Mouse (Mus musculus): Measurements from ENCODE around the gene Atxn2l.
A peak's percentile ranks its signal among the peaks of the same experiment; 100 is the strongest.

Gene Atxn2l

DNA sequence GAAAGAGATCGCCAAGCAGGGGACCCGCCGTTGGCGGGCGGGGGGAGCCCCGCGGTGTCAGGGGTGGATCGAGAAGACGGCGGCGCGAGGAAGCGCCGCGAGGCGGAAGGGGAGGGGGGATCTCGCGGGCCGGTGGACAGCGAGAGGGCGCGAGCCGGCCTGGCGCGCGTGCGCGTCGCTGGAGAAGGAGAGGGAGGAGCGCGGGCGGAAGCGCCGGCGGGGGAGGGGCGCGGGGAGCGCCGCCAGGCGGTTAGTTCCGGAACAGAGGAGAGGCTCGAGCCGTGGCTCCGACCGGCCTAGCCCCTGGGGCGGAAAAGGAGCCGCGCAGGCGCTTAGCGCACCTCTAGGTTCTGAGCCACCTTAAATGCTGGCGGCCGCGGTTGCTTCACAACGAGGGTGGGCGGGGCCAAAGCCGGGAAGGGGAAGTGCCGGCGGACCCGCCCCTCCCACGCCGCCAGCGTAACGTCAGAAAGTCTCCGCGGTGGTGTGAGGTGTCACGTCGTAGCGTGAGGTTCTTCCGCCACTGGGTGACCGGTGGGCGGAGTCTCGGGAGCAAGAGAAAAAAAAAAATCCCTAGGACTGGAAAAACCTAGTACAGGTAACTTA lies at the start of gene Atxn2l:
Gene Atxn2l, minus strand, starts transcription at position 165 of the 606 bp plus-strand sequence.
- DNase-seq: peak; percentile 99

DNA sequence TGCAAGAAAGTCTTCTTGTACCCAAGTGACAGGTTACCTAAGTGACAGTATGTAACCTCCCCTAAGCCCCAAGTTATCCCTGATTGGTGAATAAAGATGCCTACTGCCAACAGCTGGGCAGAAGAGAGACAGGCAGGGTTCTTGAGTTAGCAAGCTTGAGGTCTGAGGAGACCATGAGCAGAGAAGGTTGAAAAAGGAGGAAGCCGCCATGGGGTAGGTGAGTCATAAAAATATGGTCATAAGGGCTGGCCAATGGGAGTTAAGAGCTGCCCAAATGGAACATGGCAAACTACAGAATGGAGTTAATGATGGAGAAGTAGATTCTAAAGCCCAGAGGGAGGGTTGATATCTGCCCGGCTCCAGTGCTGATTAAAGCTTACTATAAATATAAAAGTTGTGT lies 42.4 kb upstream of the Atxn2l start:
- DNase-seq: no peak

DNA sequence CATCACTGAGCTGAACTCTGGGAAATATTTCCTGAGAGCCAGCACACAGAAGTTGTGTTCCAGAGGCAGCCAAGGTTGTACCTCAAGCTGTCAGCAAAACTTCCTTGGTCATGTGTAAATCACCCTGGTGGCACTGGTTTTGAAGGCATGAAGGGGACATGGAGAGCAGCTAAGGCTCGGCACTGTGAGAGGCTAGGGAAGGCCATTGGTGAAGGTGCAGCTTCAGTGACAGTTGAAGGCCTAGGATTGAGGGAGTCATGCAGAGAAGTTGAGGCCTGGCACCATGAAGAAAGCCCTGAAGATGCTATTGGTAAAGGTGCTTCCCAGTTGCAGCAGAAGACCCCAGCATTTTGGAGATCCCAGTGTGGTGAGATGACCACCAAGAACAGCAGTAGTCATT lies 38.4 kb upstream of the Atxn2l start:
- no peak for DNase-seq

DNA sequence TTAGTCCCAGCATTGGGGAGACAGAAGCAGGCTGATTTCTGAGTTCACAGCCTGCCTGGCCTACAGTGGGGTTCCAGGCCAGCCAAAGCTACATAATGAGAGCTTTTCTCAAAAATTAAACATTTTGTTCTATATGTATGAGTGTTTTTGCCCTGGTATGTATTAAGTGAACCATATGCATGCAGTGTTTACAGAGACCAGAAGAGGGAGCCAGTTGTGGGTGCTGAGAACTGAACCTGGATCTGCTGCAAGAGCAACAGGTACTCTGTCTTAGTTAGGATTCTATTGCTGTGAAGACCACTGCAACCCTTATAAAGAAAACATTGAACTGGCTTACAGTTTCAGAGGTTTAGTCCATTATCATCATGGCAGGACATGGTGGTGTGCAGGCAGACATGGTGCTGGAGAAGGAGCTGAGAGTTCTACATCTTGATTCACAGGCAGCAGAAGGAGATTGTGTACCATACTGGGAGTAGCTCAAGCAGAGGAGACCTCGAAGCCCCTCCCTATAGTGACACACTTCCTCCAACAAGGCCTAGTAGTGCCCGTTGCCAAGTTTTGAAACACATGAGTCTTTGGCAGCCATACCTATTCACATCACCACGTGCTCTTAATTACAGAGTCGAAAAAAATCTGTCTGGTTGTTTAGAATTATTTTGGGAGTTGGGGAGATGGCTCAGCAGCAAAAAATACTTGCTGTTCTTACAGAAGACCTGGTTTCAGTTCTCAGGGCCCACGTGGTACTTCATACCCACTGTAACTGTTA lies 34.8 kb upstream of the Atxn2l start:
- DNase-seq: no peak

DNA sequence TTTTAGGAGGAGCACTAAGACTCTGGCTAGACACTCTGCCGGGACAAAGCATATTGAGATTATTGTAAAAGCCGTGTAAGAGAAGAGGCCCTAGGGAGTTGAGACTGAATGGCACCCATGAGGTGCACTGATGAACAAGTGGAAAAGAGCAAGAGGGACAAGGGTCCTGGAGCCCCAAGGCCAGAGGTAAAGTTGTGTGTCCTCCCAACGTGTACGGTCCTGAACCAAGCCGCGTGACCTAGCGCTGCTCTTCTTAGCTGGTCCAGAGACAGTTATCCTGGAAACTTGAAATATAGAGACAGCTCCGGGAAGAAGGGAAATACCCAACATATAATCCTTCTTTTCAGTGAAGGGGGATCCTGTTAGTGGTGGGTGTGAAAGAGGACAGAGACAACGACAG lies 33.2 kb upstream of the Atxn2l start:
- no peak for DNase-seq

DNA sequence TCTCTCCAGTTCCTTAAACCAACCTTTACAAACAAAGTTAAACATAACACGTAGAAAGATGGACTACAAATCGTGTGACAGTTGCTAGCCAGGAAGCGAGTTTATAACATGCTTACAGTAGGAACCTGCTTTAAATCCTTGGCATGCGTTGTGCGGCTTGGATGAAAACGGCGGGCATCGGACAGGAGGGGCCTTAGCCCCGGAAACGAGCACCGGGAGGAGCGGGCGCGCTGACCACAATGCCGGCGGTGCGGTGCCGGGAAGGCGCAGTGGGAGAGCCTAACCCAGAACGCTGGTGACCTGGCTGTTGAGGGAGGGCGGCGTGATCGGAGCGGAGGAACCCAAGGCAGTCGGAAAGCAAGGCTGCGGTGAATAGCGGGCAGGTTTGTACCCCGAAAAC lies 32.5 kb upstream of the Atxn2l start:
- DNase-seq: no peak

DNA sequence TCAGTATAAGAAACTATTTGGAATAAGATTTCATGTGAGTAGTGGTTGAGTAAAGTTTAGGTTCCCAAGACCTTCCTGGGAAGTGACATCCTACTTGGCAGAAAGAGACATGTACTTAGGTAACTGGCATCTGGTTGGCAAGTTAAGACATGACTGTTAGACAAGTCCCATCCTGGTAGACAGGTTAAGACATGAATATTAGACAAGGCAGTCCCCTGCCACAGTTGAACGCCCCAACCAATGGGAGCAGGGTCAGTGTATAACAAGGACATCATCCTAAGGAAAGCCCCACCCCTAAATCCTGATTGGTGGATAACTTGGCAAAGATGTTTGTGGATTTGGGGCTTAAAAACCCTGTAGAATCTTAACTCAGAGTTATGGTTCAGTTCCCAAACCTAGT lies 30.2 kb upstream of the Atxn2l start:
- no peak for DNase-seq

DNA sequence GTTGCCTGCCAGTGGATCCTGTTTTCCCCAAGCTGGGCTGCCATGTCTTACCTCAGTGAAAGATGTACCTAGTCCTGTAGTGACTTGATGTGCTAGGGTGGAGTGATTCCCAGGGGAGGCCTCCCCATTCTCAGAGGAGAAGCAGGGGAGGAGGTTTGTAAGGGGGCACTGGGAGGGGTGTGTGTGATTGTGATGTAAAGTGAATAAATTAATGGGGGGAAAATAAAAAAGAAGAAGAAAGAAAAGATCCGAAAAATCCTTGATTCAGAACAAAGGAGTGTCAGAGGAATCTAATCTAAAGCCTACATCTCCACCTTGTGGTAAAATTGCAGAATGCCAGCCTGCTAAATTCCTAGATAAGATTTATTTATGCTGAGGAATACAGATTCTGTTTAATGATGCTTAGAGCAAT lies 24.9 kb upstream of the Atxn2l start:
- no peak for DNase-seq

DNA sequence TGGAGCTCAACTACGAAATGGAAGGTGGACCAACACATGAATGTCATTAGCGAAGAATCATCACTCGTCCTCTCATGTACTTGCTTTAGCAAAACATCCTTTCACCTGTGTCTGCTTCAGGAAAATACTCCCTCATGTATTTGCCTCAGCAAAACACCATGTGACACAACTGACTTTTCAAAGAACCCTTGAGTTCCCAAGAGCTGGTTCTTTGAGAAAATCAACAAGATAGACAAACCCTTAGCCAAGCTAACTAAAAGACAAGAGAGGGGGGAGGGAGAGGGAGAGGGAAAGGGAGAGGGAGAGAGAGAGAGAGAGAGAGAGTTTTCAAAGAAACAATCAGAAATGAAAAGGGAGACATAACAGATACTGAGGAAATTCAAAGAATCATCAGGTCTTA lies 20.1 kb upstream of the Atxn2l start:
- no peak for DNase-seq

DNA sequence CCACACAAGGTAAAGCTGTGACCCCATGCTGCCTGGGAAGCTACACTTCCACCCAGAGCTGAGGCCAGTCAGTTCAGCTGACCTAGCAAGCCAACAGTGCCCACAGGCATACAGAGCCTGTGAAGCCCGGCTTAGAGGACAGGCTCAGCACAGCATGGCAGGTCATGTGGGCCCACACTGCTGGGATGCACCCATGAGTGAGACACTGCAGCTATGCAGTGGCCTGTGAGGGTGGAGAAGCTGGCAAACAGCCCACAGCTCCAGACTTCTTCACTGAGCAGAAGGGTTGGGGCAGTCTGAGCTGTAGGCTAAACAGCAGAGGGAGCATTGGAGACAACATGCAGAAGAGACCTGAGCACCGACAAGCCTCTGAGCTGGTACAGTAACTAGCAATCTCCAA lies 16.3 kb upstream of the Atxn2l start:
- no peak for DNase-seq

DNA sequence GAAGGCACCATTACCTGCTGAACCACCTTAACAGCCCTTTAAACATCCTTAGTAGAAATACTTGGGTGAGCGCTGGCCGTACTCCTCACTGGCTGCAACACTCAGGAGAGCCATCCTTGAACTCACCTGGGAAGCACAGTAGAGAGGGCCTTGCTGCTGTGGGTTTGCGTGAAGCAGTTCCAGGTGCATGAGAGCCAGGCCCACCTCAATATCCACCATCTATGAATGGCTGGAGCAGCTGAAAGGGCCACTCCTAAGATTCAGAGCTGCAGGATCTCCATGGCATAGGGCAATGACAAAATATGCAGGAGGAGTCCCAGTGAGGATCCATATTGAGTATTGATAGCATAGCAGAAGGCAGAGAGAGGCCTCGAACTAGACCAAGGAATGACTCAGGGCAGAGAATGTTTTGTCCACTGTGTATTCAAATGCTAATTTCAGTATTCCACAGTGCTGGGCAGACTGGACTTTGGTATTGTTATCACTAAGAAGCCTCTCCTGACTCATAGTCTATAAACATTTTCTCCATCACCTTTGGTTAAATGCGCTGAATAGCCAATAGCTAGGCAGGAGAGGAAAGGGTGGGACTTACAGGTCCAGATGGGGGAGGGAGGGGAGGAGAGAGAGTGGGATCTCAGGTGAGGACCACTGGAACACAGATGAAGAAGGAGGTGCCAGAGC lies 15.2 kb upstream of the Atxn2l start:
- no peak for DNase-seq

DNA sequence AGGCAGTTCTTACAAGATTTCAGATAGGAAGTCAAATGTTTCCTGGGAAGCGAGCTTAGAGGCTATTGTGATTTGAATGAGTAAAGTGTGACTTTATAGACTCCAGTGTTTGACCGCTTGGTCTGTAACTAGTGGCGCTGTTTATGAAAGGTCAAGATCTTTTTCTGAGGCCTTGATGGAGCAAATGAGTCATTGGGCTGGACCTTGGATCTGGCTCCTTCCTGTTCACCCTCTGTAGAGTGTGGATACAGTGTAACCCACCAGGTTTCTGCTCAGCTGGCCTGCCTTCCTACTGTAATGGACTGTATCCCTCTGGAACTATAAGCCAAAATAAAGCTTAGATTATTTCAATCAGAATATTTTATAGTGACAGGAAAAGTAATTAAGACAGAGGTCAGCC lies 8.1 kb upstream of the Atxn2l start:
- DNase-seq: no peak

DNA sequence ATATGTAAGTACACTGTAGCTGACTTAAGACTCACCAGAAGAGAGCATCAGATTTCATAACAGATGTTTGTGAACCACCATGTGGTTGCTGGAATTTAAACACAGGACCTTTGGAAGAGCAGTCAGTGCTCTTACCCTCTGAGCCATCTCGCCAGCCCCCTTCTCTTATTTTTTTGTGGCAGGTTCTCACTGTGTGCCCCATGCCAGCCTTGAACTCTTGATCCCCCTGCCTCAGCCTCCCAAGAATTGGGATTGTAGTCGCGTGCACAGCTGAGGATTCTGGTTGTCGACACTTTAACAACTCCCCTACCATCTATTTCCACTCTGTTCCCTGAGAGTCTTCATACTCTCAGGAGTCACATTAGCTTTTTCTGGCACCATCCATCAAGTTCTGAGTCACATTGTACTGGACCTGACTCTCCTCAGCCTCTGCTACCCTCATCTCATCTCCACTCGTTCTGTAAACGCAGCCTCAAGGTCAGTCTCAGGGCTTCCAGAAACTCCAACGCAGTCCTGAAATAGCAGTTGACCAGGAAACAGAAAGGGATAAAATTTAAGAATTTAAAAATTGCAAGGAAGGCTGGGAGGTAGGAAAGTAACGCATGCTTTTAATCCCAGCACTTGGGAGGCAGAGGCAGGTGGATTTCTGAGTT lies 4.0 kb upstream of the Atxn2l start:
- no peak for DNase-seq

DNA sequence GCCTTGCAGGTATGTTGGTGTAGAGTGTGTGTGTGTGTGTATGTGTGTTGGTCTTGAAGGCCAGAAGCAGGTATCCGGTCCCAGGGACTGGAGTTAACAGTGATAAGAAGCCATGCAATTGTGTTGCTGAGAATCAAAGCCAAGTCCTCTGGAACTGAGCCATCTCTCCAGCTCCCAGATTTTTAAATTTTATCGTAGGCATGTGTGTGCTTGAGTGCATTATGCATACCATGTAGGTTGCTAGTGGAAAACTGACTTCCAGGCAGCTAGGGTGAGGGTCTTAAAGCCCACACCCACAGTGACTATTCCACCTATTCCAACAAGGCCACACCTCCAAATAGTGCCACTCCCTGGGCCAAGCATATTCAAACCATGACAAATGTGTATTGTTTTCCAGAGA lies 1.7 kb upstream of the Atxn2l start:
- no peak for DNase-seq

DNA sequence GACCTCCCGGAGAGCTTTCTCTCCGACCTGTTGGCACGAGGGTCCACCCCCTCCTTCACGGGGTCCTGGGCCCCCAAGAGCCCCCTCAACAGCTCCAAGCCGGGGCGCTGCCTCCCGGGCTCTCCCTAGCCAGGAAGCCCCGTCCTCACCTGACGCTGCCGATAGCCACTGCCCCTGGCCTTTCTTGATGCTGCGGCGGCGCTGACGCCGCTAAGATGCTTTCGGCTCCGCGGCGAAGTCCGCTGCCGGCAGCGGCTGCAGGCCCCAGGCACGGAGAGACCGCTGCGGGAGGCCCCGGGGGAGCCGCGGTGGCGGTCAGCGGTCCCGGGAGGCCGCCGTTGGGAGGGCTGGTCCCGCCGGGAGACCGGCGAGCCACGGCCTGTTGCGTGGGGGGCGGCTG lies 486 bp downstream of the Atxn2l start:
- no peak for DNase-seq

DNA sequence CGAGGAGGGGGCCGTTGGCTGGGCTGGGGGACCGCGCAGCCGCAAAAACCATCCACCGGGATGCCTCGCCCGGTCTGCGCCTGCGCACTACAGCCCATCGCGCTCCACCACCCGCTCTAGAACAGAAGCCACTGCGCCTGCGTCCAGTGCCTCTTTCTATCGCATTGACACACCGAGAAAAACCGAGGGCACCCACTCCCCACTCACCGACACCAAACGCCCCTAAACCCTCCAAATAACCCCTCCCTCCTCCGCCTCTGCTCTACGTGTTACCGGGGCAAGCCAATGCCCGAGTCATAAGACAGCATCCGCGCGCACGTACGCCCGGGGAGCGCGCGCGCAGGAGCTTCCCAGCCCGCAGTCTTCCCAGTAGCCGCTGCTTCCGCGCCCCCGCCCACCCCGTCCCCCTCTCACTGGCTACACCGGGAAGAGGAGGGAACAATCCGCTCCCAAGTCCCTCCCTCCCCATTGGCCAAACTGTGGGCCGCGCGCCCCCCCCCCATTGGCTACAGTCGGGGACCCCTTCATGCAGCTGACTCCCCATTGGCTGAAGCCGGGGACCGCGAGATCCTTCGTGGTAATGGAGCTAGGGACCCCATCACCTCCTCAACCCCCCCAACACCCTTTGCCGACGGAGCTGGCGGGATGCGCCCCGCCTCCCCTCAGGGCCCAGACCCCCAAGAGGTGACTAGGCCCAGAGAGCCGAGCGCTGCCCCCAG lies 1.1 kb downstream of the Atxn2l start:
- DNase-seq: peak; percentile 93

DNA sequence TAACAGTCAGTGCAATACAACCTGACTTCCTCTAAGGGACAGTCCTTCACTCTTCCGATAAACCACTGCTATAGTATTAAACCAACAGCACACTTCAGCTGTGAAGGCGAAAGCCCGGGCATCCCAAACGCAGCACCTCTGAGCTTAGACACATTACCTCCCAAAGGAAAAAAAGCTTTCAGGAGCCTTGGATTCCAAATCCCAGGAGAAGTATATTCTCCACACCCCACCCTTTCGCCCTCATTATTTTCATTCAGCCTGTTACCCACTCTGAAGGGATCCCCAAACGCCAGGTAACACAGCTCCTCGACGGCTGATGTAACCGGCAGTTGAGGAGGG lies 1.6 kb downstream of the Atxn2l start:
- DNase-seq: no peak

DNA sequence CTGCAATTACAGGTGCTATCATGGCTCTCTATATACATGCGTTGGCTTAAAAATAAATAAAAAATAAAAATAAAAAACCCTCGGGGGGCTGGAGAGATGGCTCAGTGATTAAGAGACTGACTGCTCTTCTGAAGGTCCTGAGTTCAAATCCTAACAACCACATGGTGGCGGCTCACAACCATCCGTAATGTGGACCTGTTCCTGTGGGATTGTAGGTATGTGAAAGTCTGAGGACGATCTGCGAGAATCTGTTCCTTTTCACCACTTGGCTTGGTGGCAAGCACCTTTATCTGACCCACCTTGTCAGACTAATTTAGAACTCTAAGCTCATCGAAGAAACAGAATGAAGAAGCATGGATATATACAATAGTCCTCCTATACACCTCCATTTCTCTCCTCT lies 3.8 kb downstream of the Atxn2l start:
- no peak for DNase-seq

DNA sequence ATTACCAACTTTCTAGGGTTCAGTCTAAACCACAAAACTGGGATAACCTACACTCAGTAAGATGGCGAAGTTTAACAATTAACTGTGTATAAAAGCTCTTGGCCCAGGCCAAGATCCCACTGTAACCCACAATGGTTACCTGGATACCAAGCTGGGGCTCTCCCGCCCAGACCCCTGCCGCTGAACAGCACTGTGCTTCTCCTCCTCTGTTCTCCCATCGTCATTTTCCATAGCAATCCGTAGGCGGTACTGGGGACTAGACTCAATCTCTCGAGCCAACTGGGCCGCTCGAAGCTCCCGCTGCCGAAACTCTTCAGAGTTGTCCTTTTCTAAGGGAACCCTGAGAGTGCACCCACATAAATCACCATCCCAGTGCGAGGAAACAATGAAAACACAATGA lies 5.3 kb downstream of the Atxn2l start:
- no peak for DNase-seq

DNA sequence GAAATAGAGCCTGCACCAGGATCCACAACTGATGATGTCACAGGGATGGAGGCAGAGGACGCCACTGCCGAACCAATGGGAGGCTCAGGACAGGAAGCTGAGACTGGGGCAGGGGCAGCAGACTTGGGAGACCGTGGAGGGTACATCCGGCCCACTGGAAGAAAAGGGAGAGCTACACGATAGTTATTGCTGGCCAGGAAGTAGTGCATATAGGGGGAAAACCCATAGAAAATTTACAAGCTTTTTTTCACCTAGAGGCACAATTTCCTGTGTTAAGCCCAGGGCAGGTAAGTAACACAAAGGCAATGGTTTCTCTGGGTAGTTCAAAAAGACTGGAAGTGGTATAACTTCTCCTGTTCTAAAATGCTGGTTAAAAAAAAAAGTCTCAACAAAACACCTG lies 6.8 kb downstream of the Atxn2l start:
- no peak for DNase-seq

DNA sequence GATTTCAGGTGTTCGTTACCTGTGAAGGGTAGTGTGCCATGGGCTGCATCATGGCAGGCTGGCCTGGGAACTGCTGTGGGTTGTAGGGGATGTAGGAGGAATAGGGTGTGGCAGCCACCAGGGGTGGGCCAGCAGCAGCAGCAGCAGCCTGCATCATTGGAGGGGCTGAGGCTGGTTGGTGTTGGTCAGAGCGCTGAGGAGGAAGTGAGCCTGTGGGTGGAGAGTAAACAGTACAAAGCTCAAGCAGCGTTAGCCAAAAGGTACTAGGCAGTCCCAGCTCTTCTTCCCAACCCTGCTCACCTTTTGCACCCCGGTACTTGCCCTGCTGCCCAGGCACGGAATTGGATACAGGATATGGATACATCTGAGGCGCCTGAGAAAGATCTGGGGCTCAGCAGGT lies 9.1 kb downstream of the Atxn2l start:
- no peak for DNase-seq

DNA sequence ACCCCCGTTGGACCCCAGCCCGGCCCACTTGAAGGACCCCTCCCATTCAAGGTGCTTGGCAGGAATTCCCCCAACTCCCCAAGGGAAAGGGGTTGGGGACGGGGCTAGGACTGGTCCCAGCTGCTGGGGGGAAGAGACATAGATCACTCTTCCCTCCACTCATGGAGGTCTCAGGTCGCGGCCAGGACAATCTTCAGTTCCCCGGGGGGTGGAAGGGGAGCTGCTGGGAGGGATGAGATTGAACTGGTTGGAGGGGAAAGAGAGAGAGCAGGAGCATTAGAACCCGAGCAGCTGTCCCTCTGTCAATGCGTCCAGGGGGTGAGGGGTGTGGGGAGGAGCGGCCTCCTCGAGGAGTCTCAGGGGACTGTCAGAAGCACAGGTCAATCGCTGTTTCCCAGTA lies 11.3 kb downstream of the Atxn2l start:
- DNase-seq: no peak

DNA sequence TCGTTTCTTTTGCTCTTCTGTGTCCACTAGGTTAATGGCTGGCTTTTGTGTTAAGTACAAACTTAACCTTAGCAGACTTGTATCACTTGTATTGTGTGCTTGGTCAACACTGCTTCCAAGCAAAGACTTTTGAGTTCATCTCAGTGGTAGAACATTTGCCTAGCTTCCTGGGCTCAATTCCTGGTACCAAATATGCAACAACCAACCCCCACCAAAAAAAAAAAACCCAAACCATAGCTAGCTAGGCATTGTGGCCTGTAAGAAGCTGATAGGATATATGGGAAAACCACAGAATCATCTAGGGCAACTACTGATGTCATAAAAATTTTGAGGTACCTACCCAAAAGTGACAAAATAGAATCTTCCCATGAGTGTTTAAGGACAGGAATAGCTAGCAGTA lies 12.2 kb downstream of the Atxn2l start:
- no peak for DNase-seq
